Mouse (Mus musculus) gastrocnemius, postnatal 25 days (tissue): ENCODE data around the gene Vmn2r28. TPM values are rescaled to one million over a fixed set of nuclear protein-coding genes. Genes with fewer than 3 reads are reported as not detected.
"Not testable (repeated sequence)": the region's sequence is repeated elsewhere in the genome, so short reads cannot be mapped to it uniquely, and the experiment has no call there.

Experiments
- DNase-seq: peaks from one replicate; pipeline ENCODE4 v3.0.0; 2022
- long read RNA-seq, 2 experiments: library from polyadenylated mRNA; stranded (forward); transcript quantifications; one replicate each; pipeline ENCODE4 v2.0.0; 2021
- total RNA-seq, 2 experiments: library from RNA; stranded (reverse); gene quantifications; 1 replicate in 1 of 2; 2 replicates in 1 of 2; pipeline ENCODE4 v1.2.3; 2021

The Vmn2r28 gene
- not detected for total RNA-seq
- long read RNA-seq, experiment 1: 0 reads
- long read RNA-seq, experiment 2: 0 reads

- not testable (repeated sequence) for DNase-seq
Measured at GRCm38 (mm10) chr7:5493856-5494255, at the start of gene Vmn2r28. Vmn2r28 (minus strand) TSS chr7:5493956.

GRCm38 (mm10) chr7:5540770-5541436 lies 47.1 kb upstream of the Vmn2r28 start:
- DNase-seq: not testable (repeated sequence)

GRCm38 (mm10) chr7:5456674-5457073 lies 37.1 kb downstream of the Vmn2r28 start, which contains the start of gene Vmn1r59:
Vmn1r59 (minus strand) TSS chr7:5456774.
- DNase-seq: no peak

- not testable (repeated sequence) for DNase-seq
Measured at GRCm38 (mm10) chr7:5454011-5454410, 39.7 kb downstream of the Vmn2r28 start.

- no peak for DNase-seq
Measured at GRCm38 (mm10) chr7:5448627-5449026, 45.1 kb downstream of the Vmn2r28 start.

Other genes with a start within 250 kb of the Vmn2r28 start
- not detected for gene Gm5065, start 143.4 kb downstream of the Vmn2r28 start, total RNA-seq
- gene Nlrp2, start 142.9 kb downstream of the Vmn2r28 start, total RNA-seq: not detected
- gene Vmn1r58, start 80.6 kb downstream of the Vmn2r28 start, total RNA-seq: not detected
- not detected for gene Vmn1r59, start 37.2 kb downstream of the Vmn2r28 start, total RNA-seq
- not detected for gene Vmn1r60, start 53.4 kb upstream of the Vmn2r28 start, total RNA-seq
- not detected for gene Vmn1r61, start 119.3 kb upstream of the Vmn2r28 start, total RNA-seq
- gene Vmn1r62, start 179.7 kb upstream of the Vmn2r28 start, total RNA-seq: not detected